Mouse (Mus musculus) hindbrain, embryonic 16.5 days (tissue): ENCODE results near the gene Wdr62. TPM values are rescaled to one million over a fixed set of nuclear protein-coding genes. Genes with fewer than 3 reads are reported as not detected.
A peak's percentile ranks its signal among the peaks of the same experiment; 100 is the strongest.
"Not testable (repeated sequence)": the region's sequence is repeated elsewhere in the genome, so short reads cannot be mapped to it uniquely, and the experiment has no call there.

Experiments
- ATAC-seq: fragments of 200-750 bp; cut with Nextera tagmentation; 2 replicates; pipeline ENCODE4 v1.8.0; 2017; ENCODE audit warnings: moderate TSS enrichment, moderate library complexity
- H3K27ac ChIP-seq: fragments of 300-500 bp; sonication (generic); 2 replicates; pipeline ENCODE4 v1.5.1; 2014; ENCODE audit warnings: low read depth, mild to moderate bottlenecking, control low read depth, low read length, moderate library complexity
- H3K27me3 ChIP-seq: fragments of 300-500 bp; sonication (generic); replicated peaks from 2 replicates; pipeline ENCODE4 v1.6.1; 2014; ENCODE audit warnings: low read length; ENCODE audit not compliant: control insufficient read depth, insufficient read depth
- H3K36me3 ChIP-seq: fragments of 300-500 bp; sonication (generic); 2 replicates; pipeline ENCODE4 v1.6.1; 2014; ENCODE audit warnings: mild to moderate bottlenecking, low read length, moderate library complexity, mixed read lengths; ENCODE audit not compliant: control insufficient read depth, insufficient read depth
- H3K4me1 ChIP-seq: fragments of 300-500 bp; sonication (generic); 2 replicates; pipeline ENCODE4 v1.6.1; 2014; ENCODE audit warnings: low read depth, low read length; ENCODE audit not compliant: control insufficient read depth, insufficient read depth
- H3K4me2 ChIP-seq: fragments of 300-500 bp; sonication (generic); 2 replicates; pipeline ENCODE4 v1.6.1; 2014; ENCODE audit warnings: mild to moderate bottlenecking, low read length, control low read depth, moderate library complexity
- H3K4me3 ChIP-seq: fragments of 300-500 bp; sonication (generic); 2 replicates; pipeline ENCODE4 v1.5.1; 2014; ENCODE audit warnings: mild to moderate bottlenecking, low read length, control low read depth, moderate library complexity
- H3K9ac ChIP-seq: fragments of 300-500 bp; sonication (generic); 2 replicates; pipeline ENCODE4 v1.6.1; 2014; ENCODE audit warnings: low read depth, mild to moderate bottlenecking, control low read depth, low read length, moderate library complexity
- H3K9me3 ChIP-seq: fragments of 300-500 bp; sonication (generic); 2 replicates; pipeline ENCODE4 v1.6.1; 2014; ENCODE audit warnings: mild to moderate bottlenecking, low read length, moderate library complexity; ENCODE audit not compliant: control insufficient read depth
- WGBS: fragments of 180-500 bp; shearing (Covaris S2); extraction: QIAGEN DNeasy Blood & Tissue Kit; methylation state at CpG from one replicate; pipeline ENCODE4 v1.1.7; 2014; 5-methylcytosine and 5-hydroxymethylcytosine counted together
- polyA plus RNA-seq: library from polyadenylated mRNA; unstranded; fragments of >200 nt; fragmentation: Nextera tagmentation; extraction: Ambion mirVana; gene quantifications from 2 replicates; pipeline ENCODE4 v1.2.1, GENCODE M21; 2015

Gene Wdr62
- polyA plus RNA-seq, 1 experiment from 2014 or later: 3.9 TPM

DNA sequence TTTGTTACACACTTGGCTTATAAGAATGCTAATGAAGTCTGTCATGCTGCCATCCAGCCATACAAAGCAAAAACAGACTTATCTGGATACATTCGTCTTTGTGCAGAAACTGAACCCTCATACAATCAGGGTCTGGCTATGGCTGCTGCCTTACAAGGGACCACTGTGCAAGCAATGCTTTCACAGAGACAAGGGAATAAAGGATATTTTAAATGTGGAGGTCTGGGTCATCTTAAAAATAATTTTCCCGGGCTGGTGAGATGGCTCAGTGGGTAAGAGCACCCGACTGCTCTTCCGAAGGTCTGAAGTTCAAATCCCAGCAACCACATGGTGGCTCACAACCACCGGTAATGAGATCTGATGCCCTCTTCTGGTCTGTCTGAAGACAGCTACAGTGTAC, 73.9 kb downstream of the Wdr62 start:
- not testable (repeated sequence) for H3K4me1 ChIP-seq, ATAC-seq, H3K9ac ChIP-seq, H3K27me3 ChIP-seq, H3K4me2 ChIP-seq, H3K27ac ChIP-seq, H3K36me3 ChIP-seq, H3K9me3 ChIP-seq, H3K4me3 ChIP-seq
- 63% methylated on average over 5 of the region's 5 CpGs for WGBS

DNA sequence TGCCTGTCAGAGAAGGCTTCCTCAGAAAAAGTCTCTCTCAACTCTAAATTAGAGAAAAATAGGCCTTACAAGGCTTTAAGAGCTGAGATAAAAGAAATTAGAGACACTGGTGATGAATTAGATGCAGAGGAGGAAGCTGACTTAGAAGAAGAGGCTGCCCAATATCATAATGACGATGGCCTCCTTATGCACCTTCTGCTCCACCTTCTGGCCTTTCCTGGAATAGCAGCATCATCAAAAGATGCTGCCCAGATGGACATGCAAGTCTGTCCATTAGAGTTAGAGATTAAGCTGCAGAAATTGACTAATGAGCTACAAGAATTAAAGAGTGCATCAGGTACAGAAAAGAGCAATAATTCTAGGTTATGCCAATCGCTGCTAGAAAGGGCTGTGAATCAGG, 74.8 kb downstream of the Wdr62 start:
- no peak overlapping the region for H3K4me3 ChIP-seq
- no peaks in the 10 kb centered on the region for H3K9me3 ChIP-seq
- H3K27ac ChIP-seq: no peak overlapping the region
- no peak overlapping the region for H3K9ac ChIP-seq
- no peak for ATAC-seq
- 7% methylated on average over 2 of the region's 2 CpGs for WGBS
- H3K27me3 ChIP-seq: no peaks in the 10 kb centered on the region
- no peaks in the 10 kb centered on the region for H3K4me1 ChIP-seq
- H3K36me3 ChIP-seq: no peaks in the 10 kb centered on the region
- no peak overlapping the region for H3K4me2 ChIP-seq

DNA sequence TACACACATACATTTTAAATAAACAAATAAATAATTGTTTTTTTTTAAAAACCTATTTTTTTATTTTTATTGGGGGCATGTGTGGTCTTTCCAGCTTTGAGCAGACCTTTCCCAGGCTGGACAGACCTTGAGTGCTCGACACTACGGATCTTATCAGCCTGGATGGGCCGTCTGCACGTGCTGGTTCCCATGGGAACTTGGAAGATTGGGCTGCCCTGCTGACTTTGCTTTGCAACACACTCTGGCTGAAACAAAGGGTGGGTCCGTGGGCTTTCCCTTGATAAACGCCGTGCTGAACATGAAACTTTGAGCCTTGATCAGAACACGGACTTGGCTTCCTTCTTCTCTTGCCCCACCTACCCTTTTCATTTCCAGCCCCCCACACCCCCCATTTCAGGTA, 75.8 kb downstream of the Wdr62 start:
- no peak overlapping the region for H3K27ac ChIP-seq
- H3K4me1 ChIP-seq: no peaks in the 10 kb centered on the region
- ATAC-seq: peak; percentile 41; the same call in 1 of the 2 replicates
- no peaks in the 10 kb centered on the region for H3K36me3 ChIP-seq
- H3K4me2 ChIP-seq: no peak overlapping the region
- no peak overlapping the region; the same call in 1 of the 2 replicates for H3K9ac ChIP-seq
- 17% methylated on average over 8 of the region's 8 CpGs for WGBS
- H3K27me3 ChIP-seq: no peaks in the 10 kb centered on the region
- H3K4me3 ChIP-seq: no peak overlapping the region
- H3K9me3 ChIP-seq: no peaks in the 10 kb centered on the region

DNA sequence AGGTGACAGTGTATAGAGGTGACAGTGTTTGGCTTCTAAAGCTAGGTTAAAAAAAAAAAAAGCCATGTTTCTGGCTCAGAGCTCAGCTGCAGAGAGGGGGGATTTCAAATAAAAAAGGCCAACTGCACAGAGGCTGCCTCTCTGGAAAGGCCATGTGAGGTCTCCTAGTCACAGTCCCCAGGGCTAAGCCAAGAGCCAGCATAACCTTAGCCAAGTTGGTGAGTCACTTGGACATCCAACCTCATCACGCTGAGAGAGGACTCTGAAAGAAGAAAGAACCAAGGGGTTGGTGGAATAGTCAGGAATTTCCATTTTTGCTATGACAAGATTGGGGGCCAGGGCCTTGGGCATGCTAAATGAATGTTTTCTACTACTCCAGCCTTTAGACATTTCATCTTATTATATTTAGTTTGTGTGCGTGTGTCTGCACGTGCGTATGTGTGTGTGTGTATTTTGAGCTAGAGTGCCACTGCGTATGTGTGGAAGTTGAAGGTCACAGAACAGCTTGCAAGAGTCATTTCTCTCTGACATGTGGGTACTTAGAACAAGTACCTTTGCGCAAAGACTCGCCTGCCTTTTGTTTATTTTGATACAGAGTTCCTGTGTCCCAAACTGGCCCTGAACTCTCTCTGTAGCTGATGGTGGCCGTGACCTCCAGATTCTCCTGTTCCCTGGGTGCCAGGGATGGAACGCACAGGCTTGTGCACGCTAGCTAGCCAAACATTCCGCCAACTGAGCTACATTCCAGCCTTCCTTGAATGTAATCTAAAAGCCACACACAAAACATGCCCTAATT, 77.1 kb downstream of the Wdr62 start:
- H3K9ac ChIP-seq: no peak overlapping the region
- no peak overlapping the region for H3K4me3 ChIP-seq
- H3K36me3 ChIP-seq: no peaks in the 10 kb centered on the region
- no peak for ATAC-seq
- no peak overlapping the region for H3K27ac ChIP-seq
- H3K4me1 ChIP-seq: peaks cover 6% of the 10 kb centered on the region
- H3K4me2 ChIP-seq: no peak overlapping the region
- no peaks in the 10 kb centered on the region for H3K27me3 ChIP-seq
- 81% methylated on average over 11 of the region's 11 CpGs for WGBS
- H3K9me3 ChIP-seq: no peaks in the 10 kb centered on the region

DNA sequence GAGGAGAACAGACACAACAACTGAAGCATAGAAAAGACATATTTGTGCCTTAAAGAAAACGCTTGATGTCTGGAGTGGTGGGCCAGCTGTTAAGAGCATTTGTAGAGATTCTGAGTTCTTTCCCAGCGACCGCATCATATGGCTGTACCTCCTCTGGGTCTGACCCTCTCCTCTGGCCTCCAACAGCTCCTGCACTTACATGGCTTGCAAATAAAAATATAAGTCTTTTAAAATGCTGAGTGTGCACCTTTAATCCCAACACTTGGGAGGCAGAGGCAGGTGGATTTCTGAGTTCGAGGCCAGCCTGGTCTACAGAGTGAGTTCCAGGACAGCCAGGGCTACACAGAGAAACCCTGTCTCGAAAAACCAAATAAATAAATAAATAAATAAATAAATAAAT, 79.6 kb downstream of the Wdr62 start:
- WGBS: 87% methylated on average over 5 of the region's 5 CpGs
- H3K27me3 ChIP-seq, H3K36me3 ChIP-seq: not testable (repeated sequence)

DNA sequence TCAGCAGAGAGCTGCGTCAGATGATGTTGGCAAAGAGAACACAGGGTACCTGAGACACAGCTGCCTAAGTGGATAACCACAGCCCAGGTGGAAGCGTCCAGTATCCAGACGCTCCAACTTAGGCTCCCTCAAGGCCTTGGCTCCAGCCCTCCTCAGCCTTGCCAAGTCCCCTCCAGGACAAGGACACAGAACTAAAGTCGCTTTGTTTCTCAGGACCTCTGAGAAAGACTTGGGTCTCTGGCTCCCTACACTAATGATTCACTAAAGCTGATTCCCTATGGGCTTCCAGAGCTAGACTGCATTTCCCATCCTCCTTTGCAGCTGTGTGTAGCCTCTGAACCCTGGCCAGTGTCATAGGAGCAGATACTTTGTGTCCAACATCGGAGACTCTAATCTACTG, 80.0 kb downstream of the Wdr62 start:
- Histone ChIP-seq H3K4me3 (no peak overlapping the region), H3K9me3 (no peaks in the 10 kb centered on the region), H3K4me2 (no peak overlapping the region), H3K27me3 (no peaks in the 10 kb centered on the region), H3K4me1 (peaks cover 9% of the 10 kb centered on the region), H3K27ac (no peak overlapping the region), H3K36me3 (no peaks in the 10 kb centered on the region), H3K9ac (no peak overlapping the region)
- ATAC-seq: no peak
- 73% methylated on average over 5 of the region's 5 CpGs for WGBS

More for the DNA sequence above, 79.6 kb downstream of the Wdr62 start:
- not testable (repeated sequence) for H3K4me1 ChIP-seq, H3K4me2 ChIP-seq, H3K9ac ChIP-seq, H3K27ac ChIP-seq, H3K4me3 ChIP-seq, ATAC-seq, H3K9me3 ChIP-seq

DNA sequence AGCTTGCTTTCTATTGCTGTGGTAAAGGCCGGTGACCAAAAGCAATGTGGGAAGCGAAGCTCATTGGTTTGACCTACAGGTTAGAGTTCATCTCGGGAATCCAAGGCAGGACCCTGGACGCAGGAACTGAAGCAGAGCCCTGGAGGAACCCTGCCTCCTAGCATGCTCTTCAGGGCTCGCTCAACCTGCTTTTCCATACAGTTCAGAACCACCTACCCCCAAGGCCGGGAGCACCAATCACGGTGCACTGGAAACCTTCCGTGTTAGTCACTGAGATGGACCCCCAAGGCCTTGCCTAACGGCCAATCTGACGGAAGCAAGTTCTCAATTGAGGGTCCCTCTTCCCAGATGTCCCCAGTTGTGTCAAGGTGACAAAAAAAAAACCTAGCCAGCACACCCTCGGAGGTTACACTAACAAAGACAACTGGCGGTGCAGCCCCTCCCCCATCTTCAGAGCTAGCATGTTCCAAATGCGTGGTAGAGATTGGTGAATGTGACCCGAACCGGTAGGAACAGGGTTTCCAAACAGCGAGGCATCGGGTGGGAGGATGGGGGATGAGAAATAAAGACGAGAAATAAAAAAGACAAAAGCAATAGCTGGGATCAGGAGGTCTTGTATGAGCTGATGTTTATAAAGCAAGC, 80.6 kb downstream of the Wdr62 start:
- ATAC-seq: no peak

DNA sequence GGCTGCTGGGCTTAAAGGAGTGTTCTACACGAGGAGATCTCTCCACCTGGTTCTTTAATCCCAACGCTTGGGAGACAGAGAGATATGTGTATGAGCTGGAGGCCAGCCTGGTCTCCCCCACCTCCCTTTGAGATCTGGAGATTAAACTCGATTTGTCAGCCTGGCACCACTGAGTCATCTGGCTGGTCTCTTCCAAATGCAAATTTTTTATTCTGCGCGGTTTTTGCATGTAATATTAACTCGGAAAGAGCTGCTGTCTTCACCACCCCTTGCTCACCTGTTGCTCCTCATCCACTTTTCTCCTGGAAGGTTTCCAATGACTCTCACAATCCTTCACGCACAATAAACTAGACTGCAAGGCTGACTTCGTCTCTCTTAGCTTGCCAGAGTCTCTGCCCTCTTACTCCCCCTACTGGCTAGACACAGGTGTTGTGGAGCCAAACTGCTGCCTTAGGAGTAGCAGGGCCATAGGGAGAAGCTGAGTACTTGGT, 81.7 kb downstream of the Wdr62 start, which contains the start of gene Capns1:
Gene Capns1 (minus strand): TSS at position 331 of the 491 bp plus-strand sequence.
- H3K9me3 ChIP-seq: no peaks in the 10 kb centered on the region
- no peaks in the 10 kb centered on the region for H3K27me3 ChIP-seq
- WGBS: 3% methylated on average over 8 of the region's 8 CpGs
- H3K4me3 ChIP-seq: peak within 1 kb of the TSS; percentile 25
- no peak for ATAC-seq
- H3K36me3 ChIP-seq: no peaks in the 10 kb centered on the region
- H3K9ac ChIP-seq: peak within 1 kb of the TSS; percentile 17
- H3K27ac ChIP-seq: no peak within 1 kb of the TSS
- H3K4me1 ChIP-seq: peaks cover 11% of the 10 kb centered on the region
- peak within 1 kb of the TSS; percentile 42 for H3K4me2 ChIP-seq

More for the DNA sequence above, 80.6 kb downstream of the Wdr62 start:
- no peaks in the 10 kb centered on the region for H3K27me3 ChIP-seq
- H3K4me2 ChIP-seq: no peak overlapping the region
- WGBS: 75% methylated on average over 18 of the region's 18 CpGs
- no peaks in the 10 kb centered on the region for H3K9me3 ChIP-seq
- no peak overlapping the region for H3K4me3 ChIP-seq
- no peak overlapping the region for H3K9ac ChIP-seq
- H3K36me3 ChIP-seq: no peaks in the 10 kb centered on the region
- no peak overlapping the region for H3K27ac ChIP-seq
- H3K4me1 ChIP-seq: peaks cover 10% of the 10 kb centered on the region

DNA sequence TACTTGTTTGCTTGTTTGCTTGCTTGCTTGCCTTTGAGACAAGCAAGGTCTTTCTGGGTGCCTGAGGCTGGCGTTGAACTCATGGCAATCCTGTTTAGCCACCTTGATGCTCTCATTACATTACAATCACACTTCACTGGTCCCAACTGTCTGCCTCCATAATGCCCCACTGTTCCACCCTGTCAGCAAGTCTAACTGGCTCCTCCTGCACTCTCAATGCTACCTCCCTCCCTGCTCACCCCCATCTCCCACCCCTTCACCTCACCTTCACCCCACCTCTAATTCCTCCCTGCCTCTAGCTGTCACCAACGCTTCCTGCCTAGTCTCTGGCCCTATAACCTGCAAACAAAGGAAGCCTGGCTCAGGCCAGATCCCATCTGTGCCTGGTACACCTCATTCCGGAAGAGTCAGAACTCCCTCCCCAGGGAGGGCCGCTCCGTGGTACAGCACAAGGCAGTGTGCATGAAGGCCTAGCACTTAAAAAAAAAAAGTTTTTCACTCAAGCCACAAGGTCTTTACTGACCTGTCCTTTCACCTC, 82.6 kb downstream of the Wdr62 start:
- Histone ChIP-seq H3K4me2 (no peak overlapping the region), H3K9ac (no peak overlapping the region; the same call in 1 of the 2 replicates), H3K4me1 (peaks cover 19% of the 10 kb centered on the region), H3K27ac (no peak overlapping the region), H3K4me3 (no peak overlapping the region), H3K27me3 (no peaks in the 10 kb centered on the region), H3K9me3 (no peaks in the 10 kb centered on the region), H3K36me3 (no peaks in the 10 kb centered on the region)
- no peak for ATAC-seq
- WGBS: 78% methylated on average over 5 of the region's 5 CpGs
